8 mouse cellular contexts compared by ENCODE assay signal in the genomic region with DNA sequence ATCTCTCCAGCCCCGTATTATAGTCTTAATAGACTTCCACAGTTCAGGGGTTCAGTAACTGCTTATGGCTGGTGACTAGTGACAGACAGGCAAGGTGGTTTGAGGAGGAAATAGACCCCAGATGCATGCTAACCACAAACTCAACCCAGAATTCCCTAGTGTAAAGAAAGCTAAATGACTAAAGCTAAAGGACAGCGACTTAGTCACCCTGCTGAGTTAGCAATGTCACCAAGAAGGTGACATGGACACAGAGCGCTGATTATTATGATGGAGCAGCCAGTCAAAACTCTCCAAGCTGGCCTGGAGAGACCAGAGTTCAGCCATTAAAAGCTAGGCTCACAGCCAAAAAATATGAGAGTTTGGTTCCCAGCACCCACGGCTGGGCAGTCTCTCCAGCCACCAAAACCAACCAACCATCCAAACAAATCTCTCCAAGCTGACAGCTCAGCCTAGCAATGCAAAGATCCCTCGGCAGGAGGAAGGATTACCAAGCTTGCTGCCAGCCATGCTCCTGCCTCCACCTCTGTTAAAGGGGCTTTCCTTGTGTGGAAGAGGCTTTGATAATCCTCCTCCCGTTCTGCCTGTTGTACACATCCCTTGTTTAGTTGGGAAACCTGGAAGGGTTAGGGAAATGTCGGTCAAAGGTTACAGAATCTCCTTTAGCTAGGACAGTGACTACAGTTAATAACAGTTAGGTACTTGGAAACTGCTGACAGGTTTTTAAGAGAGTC. TPM values are rescaled to one million over a fixed set of nuclear protein-coding genes. Genes with fewer than 3 reads are reported as not detected.
DNase-seq lines count a peak whose midpoint lies in the region; ATAC-seq and TF ChIP-seq lines count a peak whose summit lies in the region.

No protein-coding gene starts in this region.

- TF ChIP-seq EP300 in lung, postnatal 0 days (IDR thresholded peaks at IDR 0.05): no peak; the same call in 1 of the 2 replicates

- peak overlapping the region; percentile 86 for H3K27ac ChIP-seq in lung, postnatal 0 days (ENCODE audit: low read length)
- H3K27ac ChIP-seq in embryonic facial prominence, embryonic 12.5 days: no peak overlapping the region
- H3K27ac ChIP-seq in kidney, embryonic 15.5 days: peak overlapping the region; percentile 93

- no peaks in the 10 kb centered on the region for H3K27me3 ChIP-seq in lung, postnatal 0 days (replicated peaks; ENCODE audit: insufficient read depth, low read length)
- H3K27me3 ChIP-seq in embryonic facial prominence, embryonic 12.5 days: no peaks in the 10 kb centered on the region
- no peaks in the 10 kb centered on the region for H3K27me3 ChIP-seq in kidney, embryonic 15.5 days
- no peaks in the 10 kb centered on the region for H3K27me3 ChIP-seq in splenic B cell, adult 2 months (ENCODE audit: control insufficient read depth, insufficient read depth, low read length, poor library complexity, severe bottlenecking)

- no peaks in the 10 kb centered on the region for H3K9me3 ChIP-seq in lung, postnatal 0 days (ENCODE audit: low read length)
- H3K9me3 ChIP-seq in embryonic facial prominence, embryonic 12.5 days: no peaks in the 10 kb centered on the region
- H3K9me3 ChIP-seq in kidney, embryonic 15.5 days (replicated peaks): no peaks in the 10 kb centered on the region

- TF ChIP-seq CTCF in lung, postnatal 0 days (IDR thresholded peaks at IDR 0.05): no peak

- H3K4me2 ChIP-seq in lung, postnatal 0 days (replicated peaks; ENCODE audit: low read depth, low read length): no peak overlapping the region
- peak overlapping the region; percentile 10 for H3K4me2 ChIP-seq in embryonic facial prominence, embryonic 12.5 days (replicated peaks)
- H3K4me2 ChIP-seq in kidney, embryonic 15.5 days: peak overlapping the region; percentile 43

- no peak for DNase-seq in lung, postnatal 0 days (ENCODE audit: low spot score)
- no peak for DNase-seq in lung, postnatal 4 days
- DNase-seq in splenic B cell, adult 2 months (ENCODE audit: low read depth, low spot score): peak; percentile 70
- no peak for DNase-seq in adrenal gland, postnatal 10 days
- DNase-seq in lung, postnatal 14 days: no peak
- DNase-seq in left cerebral cortex, adult 11 months (ENCODE audit: low spot score): no peak

- H3K4me1 ChIP-seq in lung, postnatal 0 days (ENCODE audit: insufficient read depth, low read depth, low read length): peaks cover 33% of the 10 kb centered on the region
- peaks cover 30% of the 10 kb centered on the region for H3K4me1 ChIP-seq in embryonic facial prominence, embryonic 12.5 days
- H3K4me1 ChIP-seq in kidney, embryonic 15.5 days: peaks cover 82% of the 10 kb centered on the region

- H3K4me3 ChIP-seq in lung, postnatal 0 days (ENCODE audit: low read depth, low read length): no peak overlapping the region
- H3K4me3 ChIP-seq in embryonic facial prominence, embryonic 12.5 days: no peak overlapping the region
- no peak overlapping the region for H3K4me3 ChIP-seq in kidney, embryonic 15.5 days (replicated peaks)

- WGBS in lung, postnatal 0 days: 30% methylated on average over 7 of the region's 7 CpGs
- WGBS in embryonic facial prominence, embryonic 12.5 days: 38% methylated on average over 7 of the region's 7 CpGs
- 37% methylated on average over 7 of the region's 7 CpGs for WGBS in kidney, embryonic 15.5 days

- H3K9ac ChIP-seq in lung, postnatal 0 days (replicated peaks; ENCODE audit: low read depth): no peak overlapping the region
- H3K9ac ChIP-seq in embryonic facial prominence, embryonic 12.5 days: no peak overlapping the region
- H3K9ac ChIP-seq in kidney, embryonic 15.5 days: no peak overlapping the region

- H3K36me3 ChIP-seq in lung, postnatal 0 days (ENCODE audit: insufficient read depth, low read length): peaks cover 3% of the 10 kb centered on the region
- peaks cover 13% of the 10 kb centered on the region for H3K36me3 ChIP-seq in embryonic facial prominence, embryonic 12.5 days
- peaks cover 14% of the 10 kb centered on the region for H3K36me3 ChIP-seq in kidney, embryonic 15.5 days
- peaks cover 3% of the 10 kb centered on the region; the same call in 1 of the 2 replicates for H3K36me3 ChIP-seq in splenic B cell, adult 2 months (ENCODE audit: control insufficient read depth, insufficient read depth, low read length, poor library complexity, severe bottlenecking)

- no peak for ATAC-seq in lung, postnatal 0 days
- no peak for ATAC-seq in embryonic facial prominence, embryonic 12.5 days (ENCODE audit: insufficient number of reproducible peaks, insufficient read depth, low FRiP score, low TSS enrichment)
- ATAC-seq in kidney, embryonic 15.5 days (replicated peaks; ENCODE audit: low FRiP score): no peak

RNA-seq across cellular contexts. Expression of a gene that starts 2.6 kb away (rescaled TPM):
- 63.7 and 72.0 TPM in 2 replicates for polyA plus RNA-seq in lung, postnatal 0 days (2015; fragmentation: Nextera tagmentation; extraction: Ambion mirVana)
- polyA plus RNA-seq in embryonic facial prominence, embryonic 12.5 days (2016; fragmentation: Nextera tagmentation; extraction: Ambion mirVana): 67.6 and 68.9 TPM in 2 replicates
- 67.7 and 69.5 TPM in 2 replicates for polyA plus RNA-seq in kidney, embryonic 15.5 days (2015; fragmentation: Nextera tagmentation; extraction: Ambion mirVana)
- total RNA-seq in adrenal gland, postnatal 10 days (2021): 10 to 100 TPM; 92.8 to 97.5 TPM

RNA-seq across cellular contexts. Expression of a gene that starts 29.2 kb away (rescaled TPM):
- 17.4 and 18.2 TPM in 2 replicates for polyA plus RNA-seq in lung, postnatal 0 days (2015; fragmentation: Nextera tagmentation; extraction: Ambion mirVana)
- polyA plus RNA-seq in embryonic facial prominence, embryonic 12.5 days (2016; fragmentation: Nextera tagmentation; extraction: Ambion mirVana): 93.2 and 98.2 TPM in 2 replicates
- polyA plus RNA-seq in kidney, embryonic 15.5 days (2015; fragmentation: Nextera tagmentation; extraction: Ambion mirVana): 110 and 128 TPM in 2 replicates
- total RNA-seq in adrenal gland, postnatal 10 days (2021): 10 to 100 TPM; 16.3 to 27.8 TPM

RNA-seq across cellular contexts. Expression of a gene that starts 40.8 kb away (rescaled TPM):
- polyA plus RNA-seq in lung, postnatal 0 days (2015; fragmentation: Nextera tagmentation; extraction: Ambion mirVana): 19.7 and 23.7 TPM in 2 replicates
- polyA plus RNA-seq in embryonic facial prominence, embryonic 12.5 days (2016; fragmentation: Nextera tagmentation; extraction: Ambion mirVana): 5.4 and 6.7 TPM in 2 replicates
- polyA plus RNA-seq in kidney, embryonic 15.5 days (2015; fragmentation: Nextera tagmentation; extraction: Ambion mirVana): 14.2 and 15.9 TPM in 2 replicates
- total RNA-seq in adrenal gland, postnatal 10 days (2021): 10 to 100 TPM; 23.4 to 26.0 TPM

RNA-seq across cellular contexts. Expression of a gene that starts 54.1 kb away (rescaled TPM):
- polyA plus RNA-seq in lung, postnatal 0 days (2015; fragmentation: Nextera tagmentation; extraction: Ambion mirVana): 0.04 and 0.08 TPM in 2 replicates
- polyA plus RNA-seq in embryonic facial prominence, embryonic 12.5 days (2016; fragmentation: Nextera tagmentation; extraction: Ambion mirVana): 0.41 and 0.68 TPM in 2 replicates
- polyA plus RNA-seq in kidney, embryonic 15.5 days (2015; fragmentation: Nextera tagmentation; extraction: Ambion mirVana): 0.67 and 0.73 TPM in 2 replicates
- total RNA-seq in adrenal gland, postnatal 10 days (2021): 1 to 10 TPM; 3.6 to 5.1 TPM
